Mouse (Mus musculus): ENCODE measurements around the gene Kcnc3. TPM values are rescaled to one million over a fixed set of nuclear protein-coding genes. Genes with fewer than 3 reads are reported as not detected.

Kcnc3 gene
- polyA plus RNA-seq, 1 experiment from 2014 or later, result 2.3 TPM

DNA sequence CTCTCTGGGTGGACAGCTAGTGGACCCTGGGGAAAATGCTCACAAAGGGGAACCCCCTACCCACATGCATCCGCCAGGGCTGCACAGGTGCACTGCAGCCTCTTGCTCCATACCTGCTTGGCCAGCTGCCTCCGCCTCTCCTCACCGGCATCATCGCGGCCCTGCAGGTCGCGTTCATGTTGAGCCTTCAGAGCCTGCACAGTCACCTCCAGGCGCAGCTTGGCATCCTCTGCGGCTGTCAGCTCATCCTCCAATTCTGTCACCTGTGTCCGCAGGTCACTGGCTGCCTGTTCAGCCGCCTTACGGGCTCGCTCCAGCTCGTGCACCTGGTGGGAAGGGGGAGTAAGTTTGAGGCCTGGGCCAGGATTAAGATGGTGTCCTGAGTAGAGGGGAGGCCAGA, 25.5 kb downstream of the Kcnc3 start:
- H3K36me3 ChIP-seq, result no peaks in the 10 kb centered on the region
- no peak overlapping the region for H3K9ac ChIP-seq (replicated peaks)
- 82% methylated on average over 14 of the region's 14 CpGs for WGBS
- 0 out of 2 replicates have a peak, but pooled peaks cover 6% of the 10 kb centered on the region for H3K4me1 ChIP-seq
- H3K27ac ChIP-seq (replicated peaks), result no peak overlapping the region
- ATAC-seq (ENCODE audit: low FRiP score, low read depth), result no peak
- H3K4me2 ChIP-seq (replicated peaks), result no peak overlapping the region
- H3K9me3 ChIP-seq, result 0 out of 2 replicates have a peak, but pooled peaks cover 4% of the 10 kb centered on the region
- H3K4me3 ChIP-seq, result no peak overlapping the region
- H3K27me3 ChIP-seq, result peaks cover 32% of the 10 kb centered on the region

DNA sequence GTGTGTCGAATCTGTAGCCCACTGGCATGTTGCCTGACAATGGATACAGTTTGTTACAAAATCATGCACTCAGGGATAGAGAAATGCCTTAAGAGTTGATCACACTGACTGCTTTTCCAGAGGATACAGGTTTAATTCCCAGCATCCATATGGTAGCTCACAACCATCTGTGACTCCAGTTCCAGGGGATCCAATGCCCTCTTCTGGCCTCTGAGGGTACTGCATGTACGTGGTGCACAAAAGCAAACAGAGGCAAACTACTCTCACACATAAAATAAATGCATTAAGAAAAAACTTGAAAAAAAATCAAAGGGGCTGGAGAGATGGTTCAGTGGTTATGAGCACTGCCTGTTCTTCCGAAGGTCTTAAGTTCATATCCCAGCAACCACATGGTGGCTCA, 26.6 kb downstream of the Kcnc3 start:
- Histone ChIP-seq H3K9me3 (0 out of 2 replicates have a peak, but pooled peaks cover 4% of the 10 kb centered on the region), H3K4me2 (replicated peaks) (no peak overlapping the region), H3K27ac (replicated peaks) (no peak overlapping the region), H3K27me3 (peaks cover 32% of the 10 kb centered on the region), H3K9ac (replicated peaks) (no peak overlapping the region), H3K4me1 (0 out of 2 replicates have a peak, but pooled peaks cover 6% of the 10 kb centered on the region), H3K36me3 (no peaks in the 10 kb centered on the region), H3K4me3 (no peak overlapping the region)
- WGBS, result 79% methylated on average over 3 of the region's 3 CpGs
- ATAC-seq (ENCODE audit: low FRiP score, low read depth), result no peak

DNA sequence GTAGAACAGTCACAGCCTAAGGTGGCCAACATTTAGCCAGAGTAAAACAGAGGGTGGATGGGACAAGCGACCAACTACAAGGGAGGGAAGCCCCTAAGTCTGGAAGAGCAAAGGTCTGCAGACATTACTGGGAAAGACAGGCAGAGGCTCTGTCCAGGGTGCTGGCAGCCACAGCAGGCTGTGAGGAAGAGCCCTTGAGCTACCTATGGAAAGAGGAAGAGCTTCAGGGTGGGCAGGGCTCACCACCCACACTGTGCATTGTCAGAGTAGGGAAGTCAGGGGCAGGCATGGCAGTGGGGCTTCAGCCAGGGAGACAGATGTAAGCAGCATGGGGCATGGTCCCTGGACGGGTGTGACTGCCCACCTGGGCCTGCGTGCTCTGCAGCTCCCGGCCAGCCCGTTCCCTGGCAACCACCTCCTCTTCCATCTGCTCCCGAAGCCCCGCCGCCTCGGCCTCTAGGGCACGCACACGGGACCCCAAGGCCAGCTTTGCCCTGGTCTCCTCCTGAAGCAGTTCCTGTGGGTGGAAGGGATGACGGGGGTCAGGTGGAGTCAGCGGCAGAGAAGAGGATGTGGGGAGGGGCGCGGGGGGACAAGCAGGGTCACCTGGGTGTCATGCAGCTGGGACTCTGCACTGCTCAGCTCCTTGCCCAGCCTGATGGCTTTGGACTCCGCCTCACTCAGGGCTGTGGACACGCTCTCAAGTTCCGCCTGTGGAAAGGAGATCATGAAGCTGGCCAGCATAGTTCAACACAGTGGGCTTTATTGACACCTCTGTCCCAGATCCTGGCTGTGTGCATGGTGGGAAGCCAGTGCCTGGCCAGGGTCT, 33.5 kb downstream of the Kcnc3 start:
- 42% methylated on average over 18 of the region's 18 CpGs for WGBS
- no peak for ATAC-seq (ENCODE audit: low FRiP score, low read depth)
- Histone ChIP-seq H3K27me3 (peaks cover 11% of the 10 kb centered on the region; the same call in 1 of the 2 replicates), H3K4me3 (no peak overlapping the region), H3K4me1 (no peaks in the 10 kb centered on the region; the same call in 1 of the 2 replicates), H3K9me3 (no peaks in the 10 kb centered on the region), H3K27ac (replicated peaks) (no peak overlapping the region), H3K4me2 (replicated peaks) (no peak overlapping the region), H3K9ac (replicated peaks) (no peak overlapping the region), H3K36me3 (no peaks in the 10 kb centered on the region)

DNA sequence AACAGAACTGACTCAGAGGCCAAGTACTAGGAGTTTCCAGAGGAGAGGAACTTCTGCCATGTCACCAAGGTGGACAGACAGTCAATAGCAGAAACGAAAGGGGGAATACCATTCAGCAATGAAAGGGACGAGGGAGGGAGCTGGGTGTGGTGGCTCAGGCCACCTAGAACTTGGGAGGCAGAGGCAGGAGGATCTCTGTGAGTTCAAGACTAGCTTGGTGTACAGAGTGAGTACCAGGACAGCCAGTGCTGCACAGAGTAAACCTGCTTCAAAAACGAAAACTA, 34.0 kb downstream of the Kcnc3 start:
- Histone ChIP-seq H3K27ac (replicated peaks) (no peak overlapping the region), H3K4me1 (no peaks in the 10 kb centered on the region; the same call in 1 of the 2 replicates), H3K27me3 (peaks cover 11% of the 10 kb centered on the region; the same call in 1 of the 2 replicates), H3K36me3 (no peaks in the 10 kb centered on the region), H3K4me3 (no peak overlapping the region), H3K9ac (replicated peaks) (no peak overlapping the region), H3K9me3 (no peaks in the 10 kb centered on the region), H3K4me2 (replicated peaks) (no peak overlapping the region)
- 79% methylated on average over 3 of the region's 3 CpGs for WGBS
- no peak for ATAC-seq (ENCODE audit: low FRiP score, low read depth)

DNA sequence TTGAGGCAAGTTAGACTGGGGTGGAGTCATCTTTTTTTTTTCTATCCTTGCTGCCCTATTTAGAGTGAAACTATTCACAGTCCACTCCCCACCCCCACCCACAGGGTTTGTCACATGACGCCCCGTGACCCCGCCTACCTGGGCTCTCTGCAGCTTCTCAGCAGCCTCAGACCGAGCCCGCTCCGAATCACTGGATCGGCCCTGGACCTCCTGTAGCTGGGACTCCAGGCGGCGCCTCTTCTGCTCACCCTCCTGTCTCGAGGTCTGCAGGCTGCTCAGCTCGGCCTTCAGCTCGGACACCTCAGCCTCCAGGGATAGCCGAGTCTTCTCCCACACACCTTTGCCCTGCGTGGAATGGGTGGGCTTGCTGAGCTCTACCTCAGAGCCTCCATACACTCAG, 34.4 kb downstream of the Kcnc3 start:
- 72% methylated on average over 14 of the region's 14 CpGs for WGBS
- Histone ChIP-seq H3K36me3 (no peaks in the 10 kb centered on the region), H3K9ac (replicated peaks) (no peak overlapping the region)

DNA sequence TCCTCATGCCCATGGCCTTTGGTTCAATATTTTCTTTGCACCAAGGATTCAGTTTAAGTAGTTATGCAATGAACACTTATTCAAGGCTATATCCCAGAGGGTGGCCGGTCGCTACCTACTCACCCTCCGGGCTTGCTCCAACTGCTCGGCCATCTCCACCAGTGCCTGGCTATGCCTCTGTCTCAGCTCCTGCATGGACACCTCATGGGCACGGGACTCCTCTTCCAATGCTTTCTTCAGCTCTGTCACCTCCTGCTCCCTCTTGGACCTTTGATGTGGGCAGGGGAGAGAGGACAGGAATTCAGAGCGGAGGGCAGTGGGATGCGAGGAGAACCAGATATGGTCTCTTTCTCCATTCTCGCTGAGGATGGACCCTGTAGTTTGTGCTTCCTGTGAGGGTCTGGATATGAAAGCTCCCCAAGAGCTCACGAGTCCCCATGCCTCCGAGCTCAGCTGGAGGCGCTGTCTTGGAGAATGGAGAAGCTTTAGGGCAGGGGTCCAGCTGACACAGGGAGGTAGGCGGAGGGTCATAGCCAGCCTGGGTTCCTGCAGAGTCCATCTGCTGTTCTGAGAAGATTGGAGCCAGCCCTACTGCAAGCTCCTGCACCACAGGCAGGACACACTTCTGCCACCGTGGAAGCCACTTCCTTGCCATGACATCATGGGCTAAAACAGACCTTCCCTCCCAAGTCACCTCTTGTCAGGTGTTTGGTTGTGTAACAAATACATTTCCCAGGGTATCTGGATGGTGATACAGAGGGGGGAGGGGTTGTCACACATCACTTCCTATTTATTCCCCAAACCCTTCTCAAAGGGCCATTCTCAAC, 35.0 kb downstream of the Kcnc3 start:
- Histone ChIP-seq H3K4me3 (no peak overlapping the region), H3K9me3 (no peaks in the 10 kb centered on the region), H3K9ac (replicated peaks) (no peak overlapping the region), H3K27ac (replicated peaks) (no peak overlapping the region), H3K27me3 (peaks cover 15% of the 10 kb centered on the region), H3K4me1 (no peaks in the 10 kb centered on the region; the same call in 1 of the 2 replicates), H3K36me3 (no peaks in the 10 kb centered on the region), H3K4me2 (replicated peaks) (no peak overlapping the region)
- 88% methylated on average over 13 of the region's 13 CpGs for WGBS
- no peak for ATAC-seq (ENCODE audit: low FRiP score, low read depth)

More for the DNA sequence above, 34.4 kb downstream of the Kcnc3 start:
- peaks cover 14% of the 10 kb centered on the region for H3K27me3 ChIP-seq
- no peaks in the 10 kb centered on the region for H3K9me3 ChIP-seq
- no peak overlapping the region for H3K4me2 ChIP-seq (replicated peaks)
- H3K4me1 ChIP-seq, result no peaks in the 10 kb centered on the region; the same call in 1 of the 2 replicates
- H3K27ac ChIP-seq (replicated peaks), result no peak overlapping the region
- H3K4me3 ChIP-seq, result no peak overlapping the region
- ATAC-seq (ENCODE audit: low FRiP score, low read depth), result no peak

DNA sequence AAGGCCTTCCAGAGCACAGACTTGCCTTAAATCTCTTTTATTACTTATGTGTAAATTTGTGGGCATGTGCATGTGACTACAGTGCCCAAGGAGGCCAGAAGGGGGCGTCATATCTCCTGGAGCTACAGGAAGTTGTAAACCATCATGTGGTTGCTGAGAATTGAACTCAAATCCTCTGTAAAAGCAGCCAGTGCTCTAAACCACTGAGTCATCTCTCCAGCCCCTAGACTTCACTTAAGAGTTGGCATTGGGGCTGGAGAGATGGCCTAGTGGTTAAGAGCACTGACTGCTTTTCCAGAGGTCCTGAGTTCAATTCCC, 35.6 kb downstream of the Kcnc3 start:
- Histone ChIP-seq H3K9ac (replicated peaks) (no peak overlapping the region), H3K4me1 (no peaks in the 10 kb centered on the region; the same call in 1 of the 2 replicates), H3K27me3 (peaks cover 15% of the 10 kb centered on the region), H3K9me3 (no peaks in the 10 kb centered on the region), H3K4me3 (no peak overlapping the region), H3K4me2 (replicated peaks) (no peak overlapping the region), H3K36me3 (no peaks in the 10 kb centered on the region), H3K27ac (replicated peaks) (no peak overlapping the region)
- no peak for ATAC-seq (ENCODE audit: low FRiP score, low read depth)
- 39% methylated on average over 1 of the region's 1 CpGs for WGBS

DNA sequence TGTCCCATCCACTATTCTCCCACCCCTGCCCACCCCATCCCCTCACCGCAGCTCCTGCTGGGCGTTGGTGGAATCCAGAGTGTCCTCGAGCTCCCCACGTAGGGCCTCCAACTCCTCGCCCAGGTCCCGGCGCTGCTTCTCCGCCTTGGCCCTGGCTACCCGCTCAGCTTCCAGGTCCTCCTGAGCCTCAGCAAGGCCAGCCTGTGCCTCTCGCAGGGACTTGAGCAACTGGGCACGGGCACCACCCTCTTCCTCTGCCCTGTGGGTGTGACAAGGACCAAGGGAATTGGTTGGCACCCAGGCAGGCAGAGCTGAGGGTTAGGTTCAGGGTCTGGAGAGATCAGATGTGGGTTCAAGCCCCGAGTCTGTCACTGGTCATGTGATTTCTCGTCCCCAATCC, 36.5 kb downstream of the Kcnc3 start:
- 80% methylated on average over 12 of the region's 13 CpGs for WGBS
- H3K27me3 ChIP-seq, result peaks cover 15% of the 10 kb centered on the region
- H3K9ac ChIP-seq (replicated peaks), result no peak overlapping the region
- H3K4me1 ChIP-seq, result no peaks in the 10 kb centered on the region; the same call in 1 of the 2 replicates
- no peaks in the 10 kb centered on the region for H3K36me3 ChIP-seq
- no peaks in the 10 kb centered on the region for H3K9me3 ChIP-seq
- ATAC-seq (ENCODE audit: low FRiP score, low read depth), result no peak
- H3K4me2 ChIP-seq (replicated peaks), result no peak overlapping the region
- H3K27ac ChIP-seq (replicated peaks), result no peak overlapping the region
- no peak overlapping the region for H3K4me3 ChIP-seq

DNA sequence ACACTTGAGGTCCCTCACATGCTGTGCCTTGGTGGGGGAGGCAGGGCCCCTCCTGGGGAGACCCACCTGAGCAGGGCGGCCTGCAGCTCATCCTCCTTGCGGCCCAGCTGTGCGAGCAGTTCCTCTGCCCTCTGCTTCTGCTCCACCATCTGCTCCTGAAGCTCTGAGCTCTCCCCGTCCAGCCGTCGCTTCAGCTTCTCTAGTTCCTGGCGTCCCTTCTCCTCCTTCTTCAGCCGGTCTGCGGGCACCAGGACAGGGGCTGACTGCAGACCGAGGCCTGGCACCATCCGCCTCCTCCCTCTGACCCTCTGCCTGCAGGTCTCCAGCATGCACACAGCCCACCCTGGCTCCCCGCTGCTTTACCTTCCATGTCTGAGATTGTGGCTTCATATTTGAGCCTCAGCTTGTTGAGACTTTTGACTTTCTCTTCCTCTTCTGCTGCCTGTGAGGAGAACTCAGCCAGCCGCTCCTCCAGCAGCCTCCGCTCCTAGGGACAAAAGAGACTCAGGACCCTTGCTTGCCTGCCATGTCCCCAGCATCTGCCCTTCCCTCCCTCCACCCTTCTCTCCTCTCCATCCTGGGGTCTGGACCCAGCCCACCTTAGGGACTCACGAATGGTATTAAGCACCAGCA, 38.1 kb downstream of the Kcnc3 start:
- H3K4me1 ChIP-seq, result no peaks in the 10 kb centered on the region; the same call in 1 of the 2 replicates
- H3K9me3 ChIP-seq, result no peaks in the 10 kb centered on the region
- H3K27me3 ChIP-seq, result peaks cover 18% of the 10 kb centered on the region
- no peak for ATAC-seq (ENCODE audit: low FRiP score, low read depth)
- no peak overlapping the region for H3K4me2 ChIP-seq (replicated peaks)
- no peak overlapping the region for H3K4me3 ChIP-seq
- H3K9ac ChIP-seq (replicated peaks), result no peak overlapping the region
- WGBS, result 83% methylated on average over 15 of the region's 15 CpGs
- H3K36me3 ChIP-seq, result no peaks in the 10 kb centered on the region
- H3K27ac ChIP-seq (replicated peaks), result no peak overlapping the region

DNA sequence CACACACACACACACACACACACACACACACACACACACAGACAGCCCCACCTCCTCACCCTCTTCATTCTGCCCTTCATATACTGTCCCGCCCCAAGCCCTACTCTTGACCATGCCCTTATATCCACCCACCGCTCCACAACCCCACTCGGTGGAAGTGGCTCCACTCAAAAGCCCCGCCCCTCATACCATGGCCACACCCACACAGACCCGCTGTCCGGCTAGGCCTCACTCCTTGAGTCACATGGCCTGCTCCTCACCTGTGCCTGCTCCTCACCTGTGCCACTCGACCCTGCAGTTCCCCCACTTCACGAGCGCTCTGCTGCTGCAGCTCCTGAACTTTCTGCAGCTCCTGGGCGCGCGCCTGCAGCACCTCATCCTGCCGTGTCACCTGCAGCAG, 40.0 kb downstream of the Kcnc3 start:
- Histone ChIP-seq H3K9ac (replicated peaks) (no peak overlapping the region), H3K27me3 (peaks cover 25% of the 10 kb centered on the region), H3K9me3 (no peaks in the 10 kb centered on the region), H3K4me3 (no peak overlapping the region), H3K4me1 (no peaks in the 10 kb centered on the region), H3K36me3 (no peaks in the 10 kb centered on the region), H3K27ac (replicated peaks) (no peak overlapping the region), H3K4me2 (replicated peaks) (no peak overlapping the region)
- no peak for ATAC-seq (ENCODE audit: low FRiP score, low read depth)
- WGBS, result 80% methylated on average over 13 of the region's 13 CpGs

DNA sequence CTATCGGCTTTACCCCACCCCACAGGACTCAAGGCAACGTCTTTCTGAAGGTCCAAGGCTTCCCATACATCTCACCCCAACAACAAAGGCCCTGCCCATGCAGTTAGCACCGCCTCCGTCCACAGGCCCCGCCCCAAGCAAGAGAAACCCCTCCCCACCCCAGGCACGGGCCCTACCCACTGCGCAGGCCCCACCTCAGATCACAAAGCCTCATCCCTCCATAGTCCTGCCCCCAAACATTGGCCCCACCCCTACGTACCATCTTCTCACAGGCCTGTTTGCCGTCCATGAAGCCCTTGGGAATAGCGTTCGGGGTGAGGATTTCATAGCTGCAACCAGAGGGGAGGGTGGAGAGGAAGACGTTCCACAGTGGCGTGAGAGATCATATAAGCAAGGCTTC, 42.2 kb downstream of the Kcnc3 start:
- Histone ChIP-seq H3K9ac (replicated peaks) (no peak overlapping the region), H3K4me1 (no peaks in the 10 kb centered on the region), H3K27me3 (peaks cover 38% of the 10 kb centered on the region), H3K4me3 (no peak overlapping the region), H3K4me2 (replicated peaks) (no peak overlapping the region), H3K36me3 (no peaks in the 10 kb centered on the region), H3K27ac (replicated peaks) (no peak overlapping the region), H3K9me3 (no peaks in the 10 kb centered on the region)
- WGBS, result 31% methylated on average over 13 of the region's 13 CpGs
- no peak for ATAC-seq (ENCODE audit: low FRiP score, low read depth)

DNA sequence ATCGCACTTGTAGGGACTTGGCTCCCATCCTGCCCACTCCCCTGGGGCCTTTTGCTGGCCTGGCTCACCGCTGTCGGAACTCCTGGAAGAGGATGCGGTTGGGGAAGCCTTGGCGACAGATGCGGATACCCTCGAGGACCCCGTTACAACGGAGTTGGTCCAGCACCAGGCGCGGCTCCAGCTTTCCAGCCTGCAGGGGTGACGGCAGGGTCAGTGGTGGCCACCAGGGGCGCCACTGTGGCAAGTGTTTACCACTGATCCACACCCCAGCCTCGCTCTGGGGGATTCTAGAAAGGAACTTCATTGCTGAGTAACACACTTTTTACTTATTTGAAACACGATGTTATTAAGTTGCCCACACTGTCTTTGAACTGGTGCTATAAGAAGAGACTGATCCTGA, 42.9 kb downstream of the Kcnc3 start:
- Histone ChIP-seq H3K9ac (replicated peaks) (no peak overlapping the region), H3K4me2 (replicated peaks) (no peak overlapping the region), H3K36me3 (no peaks in the 10 kb centered on the region), H3K4me1 (0 out of 2 replicates have a peak, but pooled peaks cover under 1% of the 10 kb centered on the region), H3K4me3 (no peak overlapping the region), H3K9me3 (no peaks in the 10 kb centered on the region), H3K27me3 (peaks cover 46% of the 10 kb centered on the region), H3K27ac (replicated peaks) (no peak overlapping the region)
- ATAC-seq (ENCODE audit: low FRiP score, low read depth), result no peak
- WGBS, result 21% methylated on average over 15 of the region's 15 CpGs
